Mouse (Mus musculus) embryo, embryonic 11.5 days (tissue): ENCODE results near the gene Csgalnact2.

Experiments used
- DNase-seq: peaks from one replicate; pipeline ENCODE4 v3.0.0-alpha.2; 2012; ENCODE audit warnings: low read depth, low spot score

Gene Csgalnact2

DNA sequence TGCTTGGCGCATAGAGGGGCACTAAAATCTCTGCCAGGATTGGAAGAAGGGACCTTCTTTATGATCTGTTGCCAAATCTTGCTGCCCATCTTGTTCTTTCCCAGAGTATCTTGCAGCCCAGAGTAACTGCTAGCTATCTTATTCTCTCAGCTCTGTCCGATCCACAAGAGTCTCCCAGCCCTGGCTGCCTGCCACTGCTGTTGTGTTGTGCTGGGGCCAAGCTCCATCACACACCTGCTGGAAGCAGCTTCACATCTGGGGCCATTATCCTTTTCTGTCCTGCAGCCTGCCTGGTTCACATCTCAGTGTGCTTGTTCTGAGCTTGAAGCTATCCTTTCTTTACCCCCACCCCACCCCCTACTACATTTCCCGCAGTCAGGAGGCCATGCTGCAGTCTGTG lies 62.7 kb downstream of the Csgalnact2 start:
- DNase-seq, result no peak

DNA sequence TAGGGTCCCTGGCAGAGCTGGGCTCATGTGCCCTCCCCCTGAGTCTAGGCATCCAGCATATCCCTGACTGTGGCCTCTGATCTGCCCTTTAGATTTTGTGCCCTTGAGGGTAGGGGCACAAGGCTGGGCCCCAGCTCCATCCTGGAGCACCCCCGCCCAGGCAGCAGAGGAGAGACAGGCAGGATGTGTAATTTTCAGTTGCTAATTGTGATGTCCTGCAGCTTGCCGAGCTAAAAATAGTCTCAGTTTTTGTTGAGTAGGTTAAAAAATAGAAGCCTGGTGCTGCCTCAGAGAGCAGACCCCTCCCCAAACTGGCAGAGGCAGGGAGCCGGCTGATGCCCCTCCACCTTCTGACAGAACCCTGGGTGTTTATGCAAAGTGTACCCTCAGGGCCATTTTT lies 64.8 kb downstream of the Csgalnact2 start:
- DNase-seq, result no peak

DNA sequence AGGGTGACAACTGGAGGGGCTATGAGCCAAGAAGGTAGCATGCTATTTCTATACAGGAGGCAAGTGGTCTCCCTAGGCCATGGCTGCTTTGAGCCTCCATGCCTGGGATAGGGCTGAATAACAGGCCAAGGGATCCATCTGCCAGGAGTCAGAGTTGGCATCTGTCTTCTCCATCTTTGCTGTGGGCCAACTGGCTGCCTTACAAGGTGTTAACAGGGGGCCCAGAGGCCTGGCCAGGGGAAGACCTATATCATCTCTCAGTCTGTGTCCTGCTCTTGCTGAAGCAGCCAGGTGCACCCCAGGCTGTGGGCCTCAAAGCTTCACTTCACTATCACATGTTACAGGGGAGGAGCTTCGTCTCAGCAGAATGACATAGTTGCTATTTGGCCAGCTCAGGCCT lies 66.8 kb downstream of the Csgalnact2 start:
- DNase-seq, result no peak

DNA sequence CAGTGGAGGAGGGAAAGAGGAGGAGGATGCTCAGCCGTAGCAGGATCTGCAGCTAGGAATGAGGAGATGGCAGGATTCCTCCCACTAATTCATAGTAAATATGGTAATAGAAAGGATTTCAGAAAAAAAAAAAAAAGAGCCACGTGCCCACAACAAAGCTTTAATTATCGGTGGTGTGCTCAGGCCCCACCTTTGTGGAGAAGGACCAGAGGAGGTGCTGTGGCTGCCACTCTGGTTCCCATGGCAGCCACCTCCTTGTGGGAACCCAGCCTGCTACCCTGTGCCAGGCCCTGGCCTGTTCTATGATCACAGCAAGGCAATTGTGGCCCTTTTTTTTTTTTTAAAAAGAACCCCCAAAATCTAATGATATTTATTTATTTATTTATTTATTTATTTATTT lies 67.5 kb downstream of the Csgalnact2 start:
- no peak for DNase-seq

DNA sequence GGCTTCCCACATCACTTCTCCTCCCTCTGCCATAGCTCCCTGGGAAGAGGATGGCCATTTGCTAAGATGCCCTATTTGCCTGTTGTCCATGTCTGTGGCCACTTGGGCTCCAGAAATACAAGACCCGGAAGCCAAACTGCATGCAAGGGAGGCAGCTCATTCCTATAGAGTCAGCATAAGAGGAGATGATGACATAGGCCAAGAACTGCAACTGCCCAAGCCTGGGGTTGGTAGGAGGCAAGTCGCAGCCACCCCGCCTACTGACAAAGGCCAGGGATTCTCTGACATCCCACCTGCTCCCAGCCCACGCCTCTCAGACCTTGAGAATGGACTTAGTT lies 68.0 kb downstream of the Csgalnact2 start:
- DNase-seq, result no peak

DNA sequence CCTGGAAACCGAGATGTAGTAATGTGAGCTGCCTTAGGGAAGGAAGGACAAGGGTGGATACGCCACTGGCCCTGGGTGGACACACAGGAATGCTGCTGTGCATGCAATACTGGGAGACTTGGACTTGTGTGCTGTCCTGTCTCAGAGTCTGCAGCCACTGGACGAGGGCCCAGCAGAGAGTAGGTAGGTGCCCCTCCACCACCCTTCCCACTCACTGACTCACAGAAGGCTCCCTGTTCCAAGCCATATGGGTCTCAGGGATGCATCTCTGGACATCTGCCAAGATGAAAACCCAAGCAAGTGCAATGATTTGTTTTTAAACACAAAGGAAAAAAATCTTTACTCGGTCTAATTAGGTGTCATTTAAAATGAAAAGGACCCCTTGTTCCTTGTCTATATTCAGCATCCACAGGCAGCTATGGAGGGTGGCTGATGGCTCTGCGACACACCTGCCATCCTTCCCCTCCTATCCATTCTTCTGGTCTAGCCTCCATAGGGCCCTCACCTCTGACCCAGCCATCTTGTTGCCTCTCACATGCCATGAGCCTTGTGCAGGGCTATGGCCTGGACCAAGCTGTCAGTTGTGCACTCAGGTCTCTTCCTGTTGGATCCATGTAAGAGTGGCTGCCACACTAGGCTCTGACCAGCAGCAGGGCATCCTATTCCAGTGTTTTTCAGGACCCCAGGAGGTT lies 68.5 kb downstream of the Csgalnact2 start:
- no peak for DNase-seq

DNA sequence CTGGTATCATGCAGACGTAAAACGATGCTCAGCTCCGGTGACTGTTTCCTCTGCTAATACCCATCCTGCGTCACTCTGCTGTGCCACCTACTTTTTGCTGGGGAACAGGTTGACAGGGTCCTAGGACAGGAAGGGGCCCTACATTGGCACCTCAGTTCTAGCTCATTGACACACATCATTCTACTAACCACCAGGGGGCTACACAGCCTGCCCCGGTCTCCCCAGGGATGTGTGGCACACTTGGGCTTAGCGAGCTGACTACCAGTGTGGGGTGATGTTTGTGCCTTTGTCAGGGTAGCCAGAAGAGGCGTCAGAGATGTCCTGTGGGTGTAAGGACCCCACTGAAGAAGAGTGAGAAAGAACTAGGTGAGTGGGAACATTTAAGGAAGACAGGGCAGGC lies 71.2 kb downstream of the Csgalnact2 start:
- no peak for DNase-seq

DNA sequence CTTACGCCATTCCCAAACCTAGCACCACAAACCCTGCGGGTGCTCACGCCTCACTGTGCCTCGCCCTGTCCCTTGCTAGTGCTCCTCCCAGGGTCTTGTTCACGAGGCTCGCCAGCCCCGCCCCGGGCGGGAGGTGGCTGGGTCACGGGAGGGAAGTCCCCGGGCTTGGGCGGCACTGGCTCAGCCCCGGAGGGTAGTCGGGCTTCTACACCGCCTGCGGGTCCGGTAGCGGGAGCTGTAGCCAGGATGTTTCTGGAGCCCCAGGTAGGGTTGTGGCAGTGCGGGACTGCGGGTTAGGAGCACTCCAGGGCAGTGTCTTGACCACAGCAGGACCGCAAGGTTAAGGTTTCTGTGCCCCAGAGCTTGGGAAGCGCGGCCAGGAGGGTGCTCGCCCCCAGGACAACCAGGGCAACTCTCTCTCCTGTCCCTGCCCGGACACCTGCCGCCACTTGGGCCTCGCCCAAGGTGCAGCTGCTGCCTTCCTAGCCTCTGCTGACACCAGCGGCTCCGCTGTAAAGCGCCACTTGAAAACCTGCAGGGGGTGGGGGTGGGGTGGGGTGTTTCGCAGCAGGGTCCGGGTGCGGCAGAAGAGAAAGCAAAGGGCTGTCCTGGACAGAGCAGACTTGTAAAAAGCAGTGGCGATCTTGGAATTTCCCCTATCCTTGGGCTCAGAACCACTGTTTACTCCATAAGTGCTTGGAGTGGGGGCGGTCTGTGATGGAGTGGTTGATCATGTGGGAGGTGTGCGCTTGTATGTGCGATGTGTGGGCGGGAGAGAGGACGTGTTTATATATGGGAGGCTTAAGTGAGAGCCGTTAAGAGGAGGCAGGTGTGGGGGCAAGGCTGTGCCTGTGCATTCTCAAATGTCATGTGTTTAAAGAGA lies 72.5 kb downstream of the Csgalnact2 start:
- no peak for DNase-seq

DNA sequence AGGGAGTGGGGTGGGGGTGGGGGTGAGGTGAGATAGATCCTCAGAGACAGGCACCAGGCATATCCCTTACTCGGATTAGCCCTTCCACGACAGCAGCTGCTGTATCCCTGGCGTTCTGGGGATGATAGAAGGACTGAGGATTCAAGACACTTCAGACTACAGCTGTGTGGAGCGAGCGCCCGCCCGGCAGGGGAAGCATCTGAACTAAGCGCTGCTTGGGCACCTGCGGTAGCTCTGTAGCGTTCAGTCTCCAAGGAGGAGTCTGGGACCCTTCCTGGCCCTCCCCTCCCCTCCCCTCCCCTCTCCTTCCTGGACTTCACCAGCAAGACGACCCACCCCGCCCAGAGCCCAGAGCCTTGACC lies 73.1 kb downstream of the Csgalnact2 start:
- DNase-seq, result no peak

DNA sequence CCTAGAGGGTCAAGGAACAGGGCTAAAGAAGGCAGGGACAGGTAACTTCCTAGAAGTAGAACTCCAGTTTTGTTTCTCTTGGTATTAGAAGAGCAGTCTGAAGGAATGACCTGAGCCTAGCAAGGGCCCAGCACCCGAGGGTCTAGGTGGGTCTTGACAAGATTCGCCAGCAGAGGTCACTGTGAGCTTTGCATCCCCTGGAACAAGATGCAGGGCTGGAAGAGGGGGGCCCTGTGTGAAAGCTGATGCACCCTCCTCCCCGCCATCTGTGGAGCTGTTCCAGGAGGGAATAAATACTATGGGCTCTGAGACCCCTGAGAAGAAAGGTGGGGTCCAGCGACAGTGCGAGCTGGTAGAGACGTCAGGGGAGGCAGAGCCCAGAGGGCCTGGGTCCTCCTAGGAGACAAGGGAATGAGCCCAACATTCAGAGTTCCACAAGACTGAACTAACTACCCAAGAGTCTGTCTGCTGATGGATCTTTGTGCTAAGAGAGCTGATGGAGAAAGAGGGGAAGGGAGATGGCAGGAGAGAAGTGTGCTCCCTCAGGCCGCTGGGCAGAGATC lies 73.9 kb downstream of the Csgalnact2 start:
- peak; percentile 47 for DNase-seq

DNA sequence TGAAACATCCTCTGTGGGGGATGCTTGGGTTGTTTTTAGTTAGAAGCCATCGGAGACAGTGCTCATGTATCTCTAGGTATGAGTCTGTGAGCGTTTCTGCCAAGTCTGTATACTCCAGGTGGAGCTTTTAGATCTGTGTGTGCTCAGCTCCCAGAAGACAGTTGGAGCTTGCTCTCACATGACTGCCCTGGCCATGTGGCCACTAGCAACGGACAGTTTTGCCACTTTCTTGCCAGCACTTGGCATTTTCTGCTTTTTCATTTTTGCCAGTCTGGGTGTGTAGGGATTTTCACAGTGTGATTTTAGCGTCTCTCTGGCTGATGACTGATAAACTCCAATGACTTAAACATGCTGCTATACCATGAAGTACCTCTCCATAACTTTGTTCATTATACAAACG lies 75.7 kb downstream of the Csgalnact2 start:
- no peak for DNase-seq

DNA sequence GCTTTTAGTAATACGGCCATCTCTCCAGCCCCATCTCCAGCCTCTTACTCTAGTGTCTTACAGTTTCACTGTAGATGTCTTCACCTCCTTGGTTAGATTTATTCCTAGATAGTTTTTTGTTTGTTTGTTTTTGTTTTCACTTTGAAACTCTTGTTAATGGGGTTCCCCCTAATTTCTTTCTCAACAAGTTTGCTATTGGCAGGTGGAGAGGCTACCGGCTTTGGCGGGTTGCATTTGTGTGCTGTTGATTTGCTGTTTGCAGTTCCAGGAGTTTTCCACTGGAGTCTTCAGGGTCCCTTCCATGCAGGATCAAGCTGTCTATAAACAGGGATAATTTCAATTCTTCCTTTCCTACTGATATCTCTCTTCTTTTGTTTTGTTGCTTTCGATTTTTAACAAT lies 77.7 kb downstream of the Csgalnact2 start:
- no peak for DNase-seq
